Mouse (Mus musculus) olfactory bulb, adult 2 months (tissue): Measurements from ENCODE around the gene Orc2.

Source experiments
- CTCF ChIP-seq: fragments of 200-500 bp; IDR thresholded peaks from 2 replicates; pipeline ENCODE4 v1.5.1; 2012; ENCODE audit warnings: low read depth, mild to moderate bottlenecking, low read length, moderate library complexity; ENCODE audit not compliant: insufficient read depth
- POLR2A ChIP-seq: fragments of 200-500 bp; IDR thresholded peaks from 2 replicates; pipeline ENCODE4 v1.6.1; 2012; ENCODE audit warnings: mild to moderate bottlenecking, low read depth, low read length, moderate library complexity; ENCODE audit not compliant: insufficient read depth

DNA sequence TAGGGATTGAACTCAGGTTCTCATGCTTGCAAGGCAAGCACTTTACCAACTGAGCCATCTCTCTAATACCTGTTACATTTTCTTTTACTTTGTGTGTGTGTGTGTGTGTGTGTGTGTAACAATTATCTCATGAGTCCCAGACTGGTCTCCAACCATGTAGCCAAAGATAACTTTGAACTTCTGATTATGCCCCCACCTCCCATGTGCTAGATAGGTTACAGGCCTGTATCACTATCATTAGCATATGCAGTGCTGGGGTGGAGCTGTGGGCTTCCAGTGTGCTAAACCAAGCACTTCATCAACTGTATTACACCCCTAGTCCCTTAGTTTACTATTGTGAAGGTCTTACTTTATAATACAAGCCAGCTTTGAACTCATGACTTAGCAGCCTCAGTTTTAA is 1.8 kb downstream of the Orc2 start:
- TF ChIP-seq CTCF = no peak
- no peak for TF ChIP-seq POLR2A
